Mouse (Mus musculus) intestine, postnatal 0 days (tissue): ENCODE data around the gene Map2k2. TPM values are rescaled to one million over a fixed set of nuclear protein-coding genes. Genes with fewer than 3 reads are reported as not detected.
"Not testable (repeated sequence)": the region's sequence is repeated elsewhere in the genome, so short reads cannot be mapped to it uniquely, and the experiment has no call there.

ENCODE experiments used
- ATAC-seq: fragments of 200-750 bp; cut with Nextera tagmentation; 2 replicates; pipeline ENCODE4 v1.8.0; 2017; ENCODE audit warnings: mild to moderate bottlenecking, moderate TSS enrichment, moderate library complexity
- H3K27ac ChIP-seq: fragments of 300-500 bp; sonication (generic); 2 replicates; pipeline ENCODE4 v1.5.1; 2014; ENCODE audit warnings: mild to moderate bottlenecking, low read depth, low read length, moderate library complexity
- H3K27me3 ChIP-seq: fragments of 300-500 bp; sonication (generic); replicated peaks from 2 replicates; pipeline ENCODE4 v1.6.1; 2014; ENCODE audit warnings: low read length, mixed read lengths; ENCODE audit not compliant: control insufficient read depth, insufficient read depth
- H3K36me3 ChIP-seq: fragments of 300-500 bp; sonication (generic); 2 replicates; pipeline ENCODE4 v1.6.1; 2014; ENCODE audit warnings: mild to moderate bottlenecking, moderate library complexity; ENCODE audit not compliant: control insufficient read depth, insufficient read depth
- H3K4me1 ChIP-seq: fragments of 300-500 bp; sonication (generic); replicated peaks from 2 replicates; pipeline ENCODE4 v1.6.1; 2014; ENCODE audit warnings: antibody characterized with exemption, low read length, mixed read lengths; ENCODE audit not compliant: control insufficient read depth, insufficient read depth
- H3K4me2 ChIP-seq: fragments of 300-500 bp; sonication (generic); replicated peaks from 2 replicates; pipeline ENCODE4 v1.6.1; 2014; ENCODE audit warnings: low read depth, mild to moderate bottlenecking, moderate library complexity
- H3K4me3 ChIP-seq: fragments of 300-500 bp; sonication (generic); 2 replicates; pipeline ENCODE4 v1.5.1; 2014; ENCODE audit warnings: low read depth, low read length
- H3K9ac ChIP-seq: fragments of 300-500 bp; sonication (generic); 2 replicates; pipeline ENCODE4 v1.6.1; 2014; ENCODE audit warnings: mild to moderate bottlenecking, low read depth, low read length
- H3K9me3 ChIP-seq: fragments of 300-500 bp; sonication (generic); 2 replicates; pipeline ENCODE4 v1.6.1; 2016; ENCODE audit warnings: mixed run types; ENCODE audit not compliant: control insufficient read depth
- CTCF ChIP-seq: sonication (generic); IDR thresholded peaks from 2 replicates; pipeline ENCODE4 v1.5.1; 2016; ENCODE audit warnings: low read depth, mild to moderate bottlenecking, control low read depth, antibody characterized with exemption, moderate library complexity
- WGBS: fragments of 180-500 bp; shearing (Covaris S2); extraction: QIAGEN DNeasy Blood & Tissue Kit; methylation state at CpG from one replicate; pipeline ENCODE4 v1.1.7; 2014; 5-methylcytosine and 5-hydroxymethylcytosine counted together
- polyA plus RNA-seq: library from polyadenylated mRNA; unstranded; fragments of >200 nt; fragmentation: Nextera tagmentation; extraction: Ambion mirVana; gene quantifications from 2 replicates; pipeline ENCODE4 v1.2.1, GENCODE M21; 2015

Gene Map2k2
- polyA plus RNA-seq, 1 experiment from 2014 or later = 258 TPM

DNA sequence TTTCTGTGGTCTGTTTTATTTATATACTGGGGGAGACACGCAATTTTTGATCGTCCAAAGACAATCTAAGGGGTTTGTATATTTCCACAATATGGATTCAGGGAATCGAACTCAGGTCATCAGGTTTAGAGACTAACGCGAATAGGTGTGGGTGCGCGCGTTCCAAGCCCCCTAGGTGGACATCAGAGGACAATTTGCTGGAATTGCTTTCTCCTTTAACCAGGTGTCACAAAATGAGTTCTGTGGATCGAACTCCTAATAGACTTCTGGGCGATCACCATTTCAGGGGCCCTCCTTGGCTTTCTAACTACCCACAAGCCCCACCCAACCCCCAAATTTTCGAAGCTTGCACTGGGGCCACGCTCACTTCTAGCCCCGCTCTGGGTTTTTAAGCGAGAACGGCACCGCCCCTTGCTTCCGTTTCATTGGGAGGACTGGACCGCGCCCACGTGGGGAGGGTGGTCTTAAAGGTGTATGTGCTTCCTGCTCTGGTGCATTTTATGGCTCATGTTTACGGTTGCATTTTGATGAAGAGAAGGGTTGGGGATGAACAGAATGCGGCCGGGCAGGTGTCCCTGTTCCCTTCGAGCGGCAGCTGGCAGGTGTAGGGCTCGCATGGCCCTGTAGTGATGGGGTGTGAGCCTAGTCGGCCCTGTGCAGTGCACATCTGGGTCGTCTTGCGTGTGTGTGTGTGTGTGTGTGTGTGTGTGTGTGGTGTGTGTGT is 63.0 kb downstream of the Map2k2 start:
- TF ChIP-seq CTCF = no peak
- peak overlapping the region; percentile 77 for H3K27ac ChIP-seq
- peak; percentile 20; the same call in 1 of the 2 replicates for ATAC-seq
- H3K4me1 ChIP-seq = 0 out of 2 replicates have a peak, but pooled peaks cover 4% of the 10 kb centered on the region
- H3K9me3 ChIP-seq = no peaks in the 10 kb centered on the region
- WGBS = 1% methylated on average over 29 of the region's 29 CpGs
- peaks cover 3% of the 10 kb centered on the region; the same call in 1 of the 2 replicates for H3K36me3 ChIP-seq
- H3K4me2 ChIP-seq = peak overlapping the region; percentile 88
- H3K9ac ChIP-seq = peak overlapping the region; percentile 5; the same call in 1 of the 2 replicates
- no peaks in the 10 kb centered on the region for H3K27me3 ChIP-seq
- H3K4me3 ChIP-seq = peak overlapping the region; percentile 40

DNA sequence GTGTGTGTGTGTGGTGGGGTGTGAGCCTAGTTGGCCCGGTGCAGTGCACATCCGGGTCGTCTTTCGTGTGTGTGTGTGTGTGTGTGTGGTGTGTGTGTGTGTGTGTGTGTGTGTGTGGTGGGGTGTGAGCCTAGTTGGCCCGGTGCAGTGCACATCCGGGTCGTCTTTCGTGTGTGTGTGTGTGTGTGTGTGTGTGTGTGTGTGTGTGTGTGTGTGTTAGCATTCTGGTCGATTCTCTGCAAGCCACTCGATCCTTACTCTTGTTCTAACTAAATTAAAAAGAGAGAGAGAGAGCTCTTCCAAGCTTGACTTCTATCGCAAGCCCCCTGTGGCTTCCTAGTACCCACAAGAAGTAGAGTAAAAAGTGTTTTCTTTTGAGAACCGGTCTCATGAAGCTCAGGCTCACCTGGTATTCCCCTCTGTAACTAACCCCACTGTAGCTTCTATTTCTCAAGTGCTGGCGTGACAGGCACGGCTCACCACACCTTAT is 63.7 kb downstream of the Map2k2 start:
- ATAC-seq = peak; percentile 40; the same call in 1 of the 2 replicates
- not testable (repeated sequence) for H3K27me3 ChIP-seq, H3K4me3 ChIP-seq, H3K4me1 ChIP-seq, H3K36me3 ChIP-seq, H3K9ac ChIP-seq, H3K9me3 ChIP-seq
- Histone ChIP-seq H3K27ac (peak overlapping the region; percentile 54; the same call in 1 of the 2 replicates), H3K4me2 (peak overlapping the region; percentile 35)
- 26% methylated on average over 9 of the region's 14 CpGs for WGBS

DNA sequence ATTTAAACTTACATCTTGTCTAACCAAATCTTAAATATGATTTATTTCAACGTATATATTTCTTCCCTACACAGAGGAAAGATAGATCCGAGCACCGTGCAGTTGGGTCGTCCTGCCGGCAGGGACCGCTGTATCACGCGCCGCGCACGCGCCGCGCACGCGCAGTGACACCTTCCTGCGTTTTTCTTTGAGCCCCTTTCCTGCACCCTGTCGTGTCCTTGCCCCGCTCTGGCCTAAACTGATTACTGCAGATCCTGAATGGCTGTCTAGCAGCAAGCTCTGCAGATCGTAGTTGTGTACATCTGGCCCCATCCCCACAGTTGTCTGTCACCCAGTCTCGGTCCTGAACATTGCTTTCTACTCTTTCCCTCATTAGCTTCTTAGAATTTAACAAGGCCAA is 67.4 kb downstream of the Map2k2 start:
- Histone ChIP-seq H3K27ac (peak overlapping the region; percentile 31; the same call in 1 of the 2 replicates), H3K4me1 (0 out of 2 replicates have a peak, but pooled peaks cover 2% of the 10 kb centered on the region), H3K27me3 (no peaks in the 10 kb centered on the region), H3K36me3 (peaks cover 7% of the 10 kb centered on the region), H3K4me2 (peak overlapping the region; percentile 51), H3K9ac (0 out of 2 replicates have a peak overlapping the region, but pooled peaks have one; percentile 8), H3K9me3 (no peaks in the 10 kb centered on the region), H3K4me3 (no peak overlapping the region)
- WGBS = 7% methylated on average over 21 of the region's 21 CpGs
- no peak for ATAC-seq
- TF ChIP-seq CTCF = peak; percentile 95

DNA sequence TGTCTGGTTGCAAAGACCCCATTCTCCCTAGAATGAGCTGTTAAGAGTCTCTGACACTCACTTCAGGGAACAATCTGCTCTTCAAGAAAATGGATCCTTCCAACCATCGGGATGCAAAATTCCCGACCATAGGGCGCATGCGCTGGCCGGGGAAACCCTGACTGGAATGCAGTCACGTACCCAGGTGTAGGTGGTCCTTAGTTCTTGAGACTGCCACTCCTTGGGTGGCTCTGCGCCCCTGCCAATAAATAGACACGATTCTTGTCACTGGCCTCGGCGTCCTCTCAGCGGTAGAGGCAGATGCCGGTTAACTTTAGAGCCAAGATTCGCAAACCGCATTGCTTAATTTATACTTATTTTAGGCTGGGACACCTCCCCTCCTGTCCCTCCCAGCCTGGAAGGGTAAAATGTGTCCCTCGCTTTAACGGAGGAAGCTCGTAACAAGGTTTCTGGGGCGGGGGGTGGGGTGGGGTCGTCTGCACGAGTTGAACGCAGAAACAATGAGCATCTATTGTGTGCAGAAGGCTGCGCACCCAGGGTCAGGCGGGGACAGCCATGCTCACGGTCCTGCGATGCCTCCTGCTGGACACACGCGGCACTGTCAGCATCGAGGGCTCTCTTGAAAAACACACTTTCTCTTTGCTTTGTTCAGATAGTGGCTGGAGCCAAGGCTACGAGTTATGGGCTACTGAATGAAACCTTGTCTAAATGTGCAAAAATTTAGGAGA is 69.1 kb downstream of the Map2k2 start:
- Histone ChIP-seq H3K9ac (no peak overlapping the region), H3K4me3 (peak overlapping the region; percentile 4; the same call in 1 of the 2 replicates), H3K4me1 (no peaks in the 10 kb centered on the region), H3K36me3 (peaks cover 24% of the 10 kb centered on the region), H3K27ac (no peak overlapping the region), H3K4me2 (peak overlapping the region; percentile 41), H3K9me3 (no peaks in the 10 kb centered on the region), H3K27me3 (no peaks in the 10 kb centered on the region)
- peak; percentile 17; the same call in 1 of the 2 replicates for ATAC-seq
- TF ChIP-seq CTCF = peak; percentile 98
- WGBS = 6% methylated on average over 29 of the region's 29 CpGs

DNA sequence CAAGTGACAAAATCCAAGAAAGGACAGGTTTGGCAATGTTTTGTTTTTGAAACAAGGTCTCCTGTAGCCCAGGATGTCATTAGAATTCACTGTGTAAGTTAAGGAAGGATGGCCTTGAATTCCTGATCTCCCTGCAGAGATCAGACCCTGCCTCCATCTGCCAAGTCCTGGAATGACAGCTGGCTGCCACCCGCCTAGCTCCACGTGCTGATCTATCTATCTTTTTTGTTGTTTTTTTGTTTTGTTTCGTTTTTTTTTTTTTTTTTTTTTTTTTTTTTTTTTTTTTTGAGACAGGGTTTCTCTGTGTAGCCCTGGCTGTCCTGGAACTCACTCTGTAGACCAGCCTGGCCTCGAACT is 69.6 kb downstream of the Map2k2 start:
- Histone ChIP-seq H3K36me3 (peaks cover 29% of the 10 kb centered on the region), H3K4me3 (0 out of 2 replicates have a peak overlapping the region, but pooled peaks have one; percentile 4), H3K27ac (peak overlapping the region; percentile 11; the same call in 1 of the 2 replicates), H3K4me2 (peak overlapping the region; percentile 41)
- not testable (repeated sequence) for H3K9ac ChIP-seq, ATAC-seq, H3K27me3 ChIP-seq, H3K9me3 ChIP-seq, H3K4me1 ChIP-seq
- 4% methylated on average over 4 of the region's 4 CpGs for WGBS

DNA sequence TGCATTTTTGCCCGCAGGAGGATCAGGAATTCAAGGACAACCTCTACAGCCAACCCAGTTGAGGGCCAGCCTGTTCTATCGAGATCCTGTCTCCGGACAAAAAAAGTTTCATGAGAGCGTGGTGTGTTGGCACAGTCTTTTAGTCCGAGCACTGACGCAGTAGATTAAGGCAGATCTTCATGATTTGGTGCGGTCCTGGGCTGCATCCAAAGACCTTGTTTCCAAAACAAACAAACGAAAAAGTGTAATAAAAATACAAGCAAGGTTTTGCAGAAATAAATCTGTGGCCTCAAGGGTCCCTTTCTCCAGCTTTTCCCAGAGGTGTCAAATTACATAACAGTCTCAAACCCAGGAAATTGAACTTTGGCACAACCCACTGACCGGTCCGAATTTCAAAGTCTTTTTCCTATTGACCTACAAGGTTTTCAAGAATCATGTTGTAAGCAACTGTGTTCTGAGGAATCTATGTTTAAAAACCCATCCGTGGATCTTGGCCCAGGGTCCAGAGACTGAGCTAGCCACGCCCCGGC is 70.3 kb downstream of the Map2k2 start:
- Histone ChIP-seq H3K4me1 (no peaks in the 10 kb centered on the region), H3K36me3 (peaks cover 36% of the 10 kb centered on the region), H3K27me3 (no peaks in the 10 kb centered on the region), H3K4me2 (peak overlapping the region; percentile 75), H3K9me3 (no peaks in the 10 kb centered on the region), H3K27ac (peak overlapping the region; percentile 50; the same call in 1 of the 2 replicates), H3K4me3 (peak overlapping the region; percentile 90), H3K9ac (no peak overlapping the region)
- TF ChIP-seq CTCF = no peak
- WGBS = 1% methylated on average over 13 of the region's 13 CpGs
- peak; percentile 1; the same call in 1 of the 2 replicates for ATAC-seq
